Mouse (Mus musculus): ENCODE results near the gene Psg29.

Gene Psg29

GRCm38 (mm10) chr7:17203177-17203576 lies at the start of gene Psg29:
Gene Psg29 (plus strand): TSS chr7:17203477.
- DNase-seq (ENCODE audit: low spot score): no peak

- peak; percentile 33 for DNase-seq (ENCODE audit: low spot score)
These were observed 47.6 kb upstream of the Psg29 start for GRCm38 (mm10) chr7:17155634-17156033.

GRCm38 (mm10) chr7:17156885-17157677 lies 46.2 kb upstream of the Psg29 start:
- no peak for DNase-seq (ENCODE audit: low spot score)

GRCm38 (mm10) chr7:17159011-17159410 lies 44.3 kb upstream of the Psg29 start:
- DNase-seq (ENCODE audit: low spot score): no peak

- DNase-seq (ENCODE audit: low spot score): no peak
These were observed 31.4 kb upstream of the Psg29 start for GRCm38 (mm10) chr7:17171827-17172226.

DNA sequence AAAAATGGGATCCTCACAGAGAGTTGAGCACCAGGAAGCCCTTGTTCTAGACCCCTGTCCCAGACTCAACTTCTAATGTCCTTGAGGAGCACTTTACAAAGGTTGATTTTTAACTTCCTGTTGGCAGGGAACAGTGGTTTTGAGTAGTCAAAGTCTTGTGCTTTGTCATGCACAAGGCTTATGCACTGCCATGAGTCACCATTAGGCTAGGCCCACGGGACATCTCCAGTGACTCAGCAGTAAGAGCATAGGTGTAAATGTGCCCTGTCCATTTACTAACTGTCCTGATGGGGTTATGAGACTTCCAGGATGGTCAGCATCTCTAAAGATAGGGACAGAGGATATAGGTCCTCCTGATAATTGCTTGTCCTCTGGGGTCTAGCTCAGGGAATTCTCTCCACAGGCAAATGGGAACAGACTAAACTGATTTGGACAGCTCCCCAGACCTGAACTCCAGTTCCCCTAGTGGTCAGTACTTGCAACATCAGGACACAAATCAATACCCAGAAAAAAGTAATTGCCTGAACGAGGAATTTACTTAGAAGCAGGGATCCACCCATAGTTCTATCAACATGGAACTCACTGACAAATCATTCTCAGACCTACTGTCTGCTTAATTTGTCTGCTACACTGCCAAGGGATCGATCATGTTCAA lies 2.4 kb downstream of the Psg29 start:
- no peak for DNase-seq (ENCODE audit: low spot score)
